Mouse (Mus musculus) MEL (cell line): Measurements from ENCODE around the gene Gga1. TPM values are rescaled to one million over a fixed set of nuclear protein-coding genes. Genes with fewer than 3 reads are reported as not detected.

Source experiments
- DNase-seq: peaks from one replicate; pipeline ENCODE4 v3.0.0; 2011; ENCODE audit warnings: low read depth, low spot score
- H3K27ac ChIP-seq: 2 replicates; pipeline ENCODE4 v1.5.1; 2012; ENCODE audit warnings: low read depth, mild to moderate bottlenecking, control low read depth, low read length, moderate library complexity; ENCODE audit not compliant: control insufficient read depth
- H3K27me3 ChIP-seq, 2 experiments: fragments of 150-350 bp in 1 of 2; sonication (generic) in 1 of 2; 2 replicates each; pipeline ENCODE4 v1.6.1; 2012; ENCODE audit warnings: low read length in 2 of 2, mild to moderate bottlenecking in 2 of 2, improper control_type of control experiment in 1 of 2, moderate library complexity in 1 of 2; ENCODE audit not compliant: insufficient read depth in 2 of 2, control insufficient read depth in 1 of 2
- H3K36me3 ChIP-seq, 2 experiments: 2 replicates each; pipeline ENCODE4 v1.6.1; 2012 to 2014; ENCODE audit warnings: low read length in 2 of 2, improper control_type of control experiment in 1 of 2, inconsistent platforms in 1 of 2, mild to moderate bottlenecking in 1 of 2; ENCODE audit not compliant: insufficient read depth in 2 of 2, control insufficient read depth in 1 of 2
- H3K4me1 ChIP-seq, 2 experiments: fragments of 150-350 bp in 1 of 2; sonication (generic) in 1 of 2; 2 replicates each; pipeline ENCODE4 v1.6.1; 2012; ENCODE audit warnings: low read length in 2 of 2, improper control_type of control experiment in 1 of 2, mild to moderate bottlenecking in 1 of 2; ENCODE audit not compliant: insufficient read depth in 2 of 2, control insufficient read depth in 1 of 2
- H3K4me3 ChIP-seq, 2 experiments: fragments of 150-350 bp in 1 of 2; sonication (generic) in 1 of 2; 2 replicates each; pipeline ENCODE4 v1.5.1; 2012; ENCODE audit warnings: low read depth in 2 of 2, low read length in 2 of 2, mild to moderate bottlenecking in 2 of 2, moderate library complexity in 2 of 2, control low read depth in 1 of 2, improper control_type of control experiment in 1 of 2; ENCODE audit not compliant: control insufficient read depth in 1 of 2, insufficient read depth in 1 of 2
- H3K79me2 ChIP-seq: 2 replicates; pipeline ENCODE4 v1.6.1; 2012; ENCODE audit warnings: mild to moderate bottlenecking, low read length, moderate library complexity; ENCODE audit not compliant: control insufficient read depth, poor library complexity, insufficient read depth
- H3K9ac ChIP-seq: 2 replicates; pipeline ENCODE4 v1.6.1; 2012; ENCODE audit warnings: low read depth, mild to moderate bottlenecking, control low read depth, low read length, moderate library complexity; ENCODE audit not compliant: control insufficient read depth, poor library complexity, severe bottlenecking
- H3K9me3 ChIP-seq: fragments of 150-350 bp; sonication (generic); replicated peaks from 2 replicates; pipeline ENCODE4 v1.6.1; 2012; ENCODE audit warnings: mild to moderate bottlenecking, low read length, improper control_type of control experiment, moderate library complexity; ENCODE audit not compliant: insufficient read depth
- BHLHE40 ChIP-seq: IDR thresholded peaks from 2 replicates; pipeline ENCODE4 v1.6.1; 2012; ENCODE audit warnings: low read depth, mild to moderate bottlenecking, inconsistent platforms, low read length, improper control_type of control experiment, borderline replicate concordance
- CHD1 ChIP-seq: IDR thresholded peaks from 2 replicates; pipeline ENCODE4 v1.6.1; 2012; ENCODE audit warnings: low read depth, mild to moderate bottlenecking, inconsistent platforms, low read length, improper control_type of control experiment
- E2F4 ChIP-seq: IDR thresholded peaks from 2 replicates; pipeline ENCODE4 v1.6.1; 2011; ENCODE audit warnings: low read depth, low read length, improper control_type of control experiment, borderline replicate concordance
- ETS1 ChIP-seq: IDR thresholded peaks from 2 replicates; pipeline ENCODE4 v1.6.1; 2012; ENCODE audit warnings: low read depth, mild to moderate bottlenecking, inconsistent platforms, low read length, improper control_type of control experiment, moderate library complexity
- GABPA ChIP-seq: IDR thresholded peaks from 2 replicates; pipeline ENCODE4 v1.6.1; 2012; ENCODE audit warnings: low read depth, mild to moderate bottlenecking, inconsistent platforms, low read length, improper control_type of control experiment, moderate library complexity
- HCFC1 ChIP-seq: IDR thresholded peaks from 2 replicates; pipeline ENCODE4 v1.6.1; 2012; ENCODE audit warnings: low read depth, mild to moderate bottlenecking, inconsistent platforms, low read length, improper control_type of control experiment, moderate library complexity
- MEF2A ChIP-seq: IDR thresholded peaks from 2 replicates; pipeline ENCODE4 v1.6.1; 2014; ENCODE audit warnings: low read depth, mild to moderate bottlenecking, inconsistent platforms, low read length, improper control_type of control experiment; ENCODE audit not compliant: poor library complexity, insufficient replicate concordance, severe bottlenecking; ENCODE audit errors: extremely low read depth
- MYC ChIP-seq: IDR thresholded peaks from 2 replicates; pipeline ENCODE4 v1.6.1; 2011; ENCODE audit warnings: low read depth, mild to moderate bottlenecking, low read length, improper control_type of control experiment, moderate library complexity
- NRF1 ChIP-seq: IDR thresholded peaks from 2 replicates; pipeline ENCODE4 v1.6.1; 2014; ENCODE audit warnings: low read depth, mild to moderate bottlenecking, inconsistent platforms, low read length, improper control_type of control experiment, moderate library complexity; ENCODE audit not compliant: poor library complexity, insufficient read depth, severe bottlenecking
- POLR2A ChIP-seq, 2 experiments: IDR thresholded peaks; 2 replicates each; pipeline ENCODE4 v1.6.1; 2011 to 2012; ENCODE audit warnings: low read length in 2 of 2, mild to moderate bottlenecking in 2 of 2, control low read depth in 1 of 2, improper control_type of control experiment in 1 of 2, low read depth in 1 of 2, moderate library complexity in 1 of 2; ENCODE audit not compliant: control insufficient read depth in 1 of 2, insufficient read depth in 1 of 2, poor library complexity in 1 of 2
- POLR2AphosphoS2 ChIP-seq: IDR thresholded peaks from 2 replicates; pipeline ENCODE4 v1.6.1; 2011; ENCODE audit warnings: low read length, improper control_type of control experiment
- POLR2AphosphoS5 ChIP-seq: IDR thresholded peaks from 2 replicates; pipeline ENCODE4 v1.6.1; 2012; ENCODE audit warnings: low read depth, borderline replicate concordance, mild to moderate bottlenecking, inconsistent platforms, low read length, moderate library complexity, mixed read lengths
- TCF12 ChIP-seq: IDR thresholded peaks from 2 replicates; pipeline ENCODE4 v1.6.1; 2014; ENCODE audit warnings: low read depth, mild to moderate bottlenecking, inconsistent platforms, low read length, improper control_type of control experiment, moderate library complexity
- UBTF ChIP-seq: IDR thresholded peaks from 2 replicates; pipeline ENCODE4 v1.6.1; 2012; ENCODE audit warnings: low read depth, mild to moderate bottlenecking, inconsistent platforms, low read length, improper control_type of control experiment, moderate library complexity, borderline replicate concordance; ENCODE audit not compliant: insufficient read depth
- ZKSCAN1 ChIP-seq: IDR thresholded peaks from 2 replicates; pipeline ENCODE4 v1.6.1; 2012; ENCODE audit warnings: low read depth, mild to moderate bottlenecking, inconsistent platforms, low read length, improper control_type of control experiment, moderate library complexity
- polyA plus RNA-seq, 2 experiments: library from polyadenylated mRNA; stranded (reverse) in 1 of 2; unstranded in 1 of 2; fragments of >175 nt in 1 of 2; fragments of >200 nt in 1 of 2; gene quantifications; 2 replicates each; pipeline versions ENCODE4 v1.2.1 to v1.2.4; 2012; ENCODE audit warnings: low replicate concordance in 2 of 2, low read depth in 1 of 2; ENCODE audit not compliant: insufficient read length in 2 of 2, insufficient read depth in 1 of 2, missing spikeins in 1 of 2
- total RNA-seq: library from RNA; depleted of rRNA; stranded (reverse); fragments of 300-350 nt; gene quantifications from 2 replicates; pipeline ENCODE4 v1.2.3, GENCODE M21; 2012

Gga1 gene
- total and polyA plus RNA-seq, 3 experiments, result 18.2 to 48.1 TPM; not detected in 1

DNA sequence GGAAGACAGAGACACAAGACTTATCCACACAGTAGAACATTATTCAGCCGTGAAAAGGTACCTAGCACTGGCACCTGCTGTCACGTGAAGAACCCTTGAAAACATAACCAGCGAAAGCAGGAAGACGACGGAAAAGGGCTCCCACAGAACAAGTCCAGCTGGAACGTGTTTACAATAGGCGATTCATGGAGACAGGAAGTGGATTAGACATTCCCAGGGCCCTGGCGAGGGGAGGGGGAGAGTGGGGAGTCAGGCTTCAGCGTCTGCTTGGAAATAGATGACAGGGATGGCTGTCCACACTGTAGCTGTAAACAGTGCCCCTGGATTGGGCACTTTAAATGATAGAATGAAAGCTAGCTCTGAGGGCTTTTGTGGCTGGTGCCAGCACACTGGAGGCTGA is 8.6 kb upstream of the Gga1 start:
- Histone ChIP-seq H3K79me2 (no peaks in the 10 kb centered on the region), H3K27me3 (no peaks in the 10 kb centered on the region), H3K4me1 (peaks cover 7 to 9% of the 10 kb centered on the region in 2 experiments), H3K9ac (no peak overlapping the region), H3K36me3 (peaks cover 0 to 4% of the 10 kb centered on the region in 2 experiments; a peak in 1 of 4 replicates), H3K27ac (no peak overlapping the region), H3K9me3 (no peaks in the 10 kb centered on the region), H3K4me3 (no peak overlapping the region)
- no peak for DNase-seq
- no peak for TF ChIP-seq HCFC1
- no peak for TF ChIP-seq E2F4
- TF ChIP-seq TCF12, result no peak
- no peak for TF ChIP-seq MYC

DNA sequence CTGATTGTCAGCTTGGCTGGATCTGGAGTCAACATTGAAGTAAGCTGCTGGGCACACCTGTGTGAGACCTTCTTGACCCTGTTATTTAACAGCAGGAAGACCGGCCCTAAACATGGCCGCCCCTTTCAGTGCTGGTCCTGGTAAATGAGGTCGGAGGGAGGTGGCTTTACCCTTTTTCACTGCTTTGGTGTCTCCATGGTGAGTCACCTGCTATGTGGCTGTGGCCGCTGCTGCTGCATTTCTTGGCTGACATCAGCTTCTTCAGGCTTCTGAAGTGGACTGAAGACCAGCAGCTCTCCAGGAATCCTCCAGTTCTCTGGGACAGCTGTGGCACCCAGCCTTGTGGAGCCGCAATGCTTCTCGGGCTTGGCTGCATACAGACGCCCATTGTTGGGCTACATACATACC is 8.2 kb upstream of the Gga1 start:
- TF ChIP-seq MEF2A (no peak), BHLHE40 (no peak), HCFC1 (no peak), E2F4 (no peak), ETS1 (no peak), UBTF (no peak), POLR2A (IDR thresholded peaks at IDR 0.05; ENCODE audit: control insufficient read depth in 1 of 2, insufficient read depth in 1 of 2, low read depth in 1 of 2, low read length in 2 of 2, poor library complexity in 1 of 2) (no peak), POLR2AphosphoS5 (no peak), NRF1 (no peak), CHD1 (no peak), GABPA (no peak), ZKSCAN1 (no peak), POLR2AphosphoS2 (no peak)
- TF ChIP-seq, all 39 proteins: peak for 0
- no peak for DNase-seq
- Histone ChIP-seq H3K4me1 (peaks cover 4 to 6% of the 10 kb centered on the region in 2 experiments), H3K79me2 (no peaks in the 10 kb centered on the region), H3K9me3 (no peaks in the 10 kb centered on the region), H3K4me3 (no peak overlapping the region), H3K27ac (no peak overlapping the region), H3K9ac (no peak overlapping the region), H3K36me3 (peaks cover 0 to 2% of the 10 kb centered on the region in 2 experiments; a peak in 1 of 4 replicates), H3K27me3 (no peaks in the 10 kb centered on the region)
